Mouse (Mus musculus): ENCODE measurements at regions not wholly inside any gene's neighbourhood (a gene's known extent, or its start where the extent isn't known, plus 50 kb on each side); places are given as distances from the start of the nearest gene placed in this dataset.

GRCm38 (mm10) chr14:105542090-105542485, 283.7 kb downstream of the Ndfip2 start:
- Histone ChIP-seq H3K36me3 (replicated peaks in 1 of 2; ENCODE audit: control insufficient read depth in 1 of 2, insufficient read depth in 1 of 2, low read length in 1 of 2) (no peaks in the 10 kb centered on the region), H3K27me3 (replicated peaks) (no peaks in the 10 kb centered on the region), H3K4me2 (ENCODE audit: insufficient read depth, low read depth, poor library complexity, severe bottlenecking) (no peak overlapping the region), H3K27ac (ENCODE audit: insufficient read depth, low read depth) (no peak overlapping the region), H3K79me2 (replicated peaks; ENCODE audit: control insufficient read depth, extremely low read depth, insufficient read depth, poor library complexity, severe bottlenecking) (no peaks in the 10 kb centered on the region), H3K9me3 (replicated peaks; ENCODE audit: low read length) (peaks cover 21% of the 10 kb centered on the region), H3K9ac (ENCODE audit: insufficient read depth, low read depth) (no peak overlapping the region), H3K4me1 (ENCODE audit: control insufficient read depth in 1 of 2, insufficient read depth in 2 of 2) (no peaks in the 10 kb centered on the region), H3K4me3 (replicated peaks in 1 of 3; ENCODE audit: low read depth in 2 of 3, low read length in 2 of 3, poor library complexity in 1 of 3) (no peak overlapping the region)
- no peak for DNase-seq (ENCODE audit: extremely low read depth)
- dilution Hi-C loops (cut with MboI; ENCODE audit: extremely low pct_ligation_motif_present, extremely low pct_unique_long_range_greater_than_20kb, low sequenced_read_pairs), result no loop called here
- in situ Hi-C loops (cut with MboI; ENCODE audit: low pct_ligation_motif_present, low pct_unique_long_range_greater_than_20kb, low sequenced_read_pairs), result no loop called here
- no peak for TF ChIP-seq ZC3H11A (IDR thresholded peaks at IDR 0.05; ENCODE audit: low read depth, low read length)
- TF ChIP-seq HCFC1 (IDR thresholded peaks at IDR 0.05; ENCODE audit: low read depth, low read length), result no peak
- no peak for TF ChIP-seq CHD1 (IDR thresholded peaks at IDR 0.05; ENCODE audit: low read depth, low read length)
- TF ChIP-seq MAFK (IDR thresholded peaks at IDR 0.05; ENCODE audit: insufficient replicate concordance, low read length), result no peak
- TF ChIP-seq BHLHE40 (IDR thresholded peaks at IDR 0.05; ENCODE audit: low read depth, low read length), result no peak
- TF ChIP-seq NRF1 (IDR thresholded peaks at IDR 0.05; ENCODE audit: low read depth, low read length), result no peak

DNA sequence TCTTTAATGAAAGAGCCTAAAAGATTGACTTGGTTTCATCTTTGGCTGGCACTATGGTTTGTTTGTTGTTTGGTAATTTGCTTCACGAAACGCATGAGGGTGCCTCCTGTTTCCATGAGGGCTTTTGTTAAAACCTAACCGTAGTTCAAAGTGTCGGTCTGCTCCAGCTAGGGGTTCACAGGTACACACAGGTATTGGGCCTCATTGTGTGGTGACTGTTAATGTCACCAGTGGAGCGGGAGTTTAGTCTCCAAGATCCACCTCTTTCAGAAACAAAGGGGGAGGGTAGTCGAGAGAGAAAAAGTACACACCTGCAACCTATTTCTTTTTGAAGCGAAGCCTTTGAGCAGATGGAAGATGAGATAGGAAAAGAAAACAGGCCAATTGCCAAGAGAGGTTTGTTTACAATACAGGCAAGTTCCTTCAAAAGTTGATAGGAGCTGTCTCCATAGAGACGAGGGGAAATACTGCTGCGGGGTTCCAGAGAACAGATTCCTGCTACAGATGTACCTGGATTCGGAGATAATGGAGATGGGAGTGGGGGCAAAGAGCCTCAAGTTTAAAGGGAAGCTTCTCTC, 273.9 kb downstream of the Ndfip2 start:
- in situ Hi-C loops (cut with MboI; ENCODE audit: low pct_ligation_motif_present, low pct_unique_long_range_greater_than_20kb, low sequenced_read_pairs) (no loop called here), dilution Hi-C loops (cut with MboI; ENCODE audit: extremely low pct_ligation_motif_present, extremely low pct_unique_long_range_greater_than_20kb, low sequenced_read_pairs) (no loop called here)
- H3K4me1 ChIP-seq (ENCODE audit: control insufficient read depth in 1 of 2, insufficient read depth in 2 of 2), result no peaks in the 10 kb centered on the region

GRCm38 (mm10) chr14:105528107-105528506, 269.7 kb downstream of the Ndfip2 start:
- Histone ChIP-seq H3K9ac (ENCODE audit: insufficient read depth, low read depth) (no peak overlapping the region), H3K4me2 (ENCODE audit: insufficient read depth, low read depth, poor library complexity, severe bottlenecking) (no peak overlapping the region), H3K36me3 (replicated peaks in 1 of 2; ENCODE audit: control insufficient read depth in 1 of 2, insufficient read depth in 1 of 2, low read length in 1 of 2) (no peaks in the 10 kb centered on the region), H3K27ac (ENCODE audit: insufficient read depth, low read depth) (no peak overlapping the region), H3K9me3 (replicated peaks; ENCODE audit: low read length) (peaks cover 11% of the 10 kb centered on the region), H3K27me3 (replicated peaks) (no peaks in the 10 kb centered on the region), H3K79me2 (replicated peaks; ENCODE audit: control insufficient read depth, extremely low read depth, insufficient read depth, poor library complexity, severe bottlenecking) (no peaks in the 10 kb centered on the region), H3K4me3 (replicated peaks in 1 of 3; ENCODE audit: low read depth in 2 of 3, low read length in 2 of 3, poor library complexity in 1 of 3) (no peak overlapping the region), H3K4me1 (ENCODE audit: control insufficient read depth in 1 of 2, insufficient read depth in 2 of 2) (no peaks in the 10 kb centered on the region)
- DNase-seq (ENCODE audit: extremely low read depth), result no peak
- no peak for TF ChIP-seq JUN (IDR thresholded peaks at IDR 0.05; ENCODE audit: insufficient read depth, low read depth, low read length)
- TF ChIP-seq PAX5 (IDR thresholded peaks at IDR 0.05; ENCODE audit: low read length), result no peak
- no peak for TF ChIP-seq E2F4 (IDR thresholded peaks at IDR 0.05; ENCODE audit: insufficient replicate concordance, low read depth, low read length)
- no peak for TF ChIP-seq ZC3H11A (IDR thresholded peaks at IDR 0.05; ENCODE audit: low read depth, low read length)
- TF ChIP-seq NRF1 (IDR thresholded peaks at IDR 0.05; ENCODE audit: low read depth, low read length), result no peak
- TF ChIP-seq KAT2A (IDR thresholded peaks at IDR 0.05; ENCODE audit: insufficient replicate concordance, low read length), result no peak
- TF ChIP-seq EP300 (IDR thresholded peaks at IDR 0.05; ENCODE audit: low read length), result no peak
- TF ChIP-seq ZNF384 (IDR thresholded peaks at IDR 0.05; ENCODE audit: low read depth, low read length), result no peak
- TF ChIP-seq USF2 (conservative IDR thresholded peaks at IDR 0.05; ENCODE audit: low read depth, low read length), result no peak
- TF ChIP-seq CHD2 (IDR thresholded peaks at IDR 0.05; ENCODE audit: low read length), result no peak
- TF ChIP-seq ETS1 (conservative IDR thresholded peaks at IDR 0.05; ENCODE audit: low read depth, low read length), result no peak
- TF ChIP-seq JUND (conservative IDR thresholded peaks at IDR 0.05; ENCODE audit: low read depth, low read length), result no peak
- no peak for TF ChIP-seq RCOR1 (conservative IDR thresholded peaks at IDR 0.05; ENCODE audit: low read depth, low read length)
- TF ChIP-seq ZKSCAN1 (IDR thresholded peaks at IDR 0.05; ENCODE audit: borderline replicate concordance, low read depth, low read length), result no peak
- TF ChIP-seq MAZ (IDR thresholded peaks at IDR 0.05; ENCODE audit: low read depth, low read length), result no peak
- TF ChIP-seq ZMIZ1 (IDR thresholded peaks at IDR 0.05; ENCODE audit: low read depth, low read length), result no peak
- TF ChIP-seq MAX (IDR thresholded peaks at IDR 0.05; ENCODE audit: low read length), result no peak
- TF ChIP-seq SMC3 (IDR thresholded peaks at IDR 0.05; ENCODE audit: low read depth, low read length), result no peak
- TF ChIP-seq IRF4 (IDR thresholded peaks at IDR 0.05; ENCODE audit: low read depth, low read length), result no peak
- in situ Hi-C loops (cut with MboI; ENCODE audit: low pct_ligation_motif_present, low pct_unique_long_range_greater_than_20kb, low sequenced_read_pairs) (no loop called here), dilution Hi-C loops (cut with MboI; ENCODE audit: extremely low pct_ligation_motif_present, extremely low pct_unique_long_range_greater_than_20kb, low sequenced_read_pairs) (no loop called here)

More for the DNA sequence above, 273.9 kb downstream of the Ndfip2 start:
- no peak for DNase-seq (ENCODE audit: extremely low read depth)
- no peak overlapping the region for H3K27ac ChIP-seq (ENCODE audit: insufficient read depth, low read depth)
- TF ChIP-seq IRF4 (IDR thresholded peaks at IDR 0.05; ENCODE audit: low read depth, low read length) (no peak), CTCF (conservative IDR thresholded peaks at IDR 0.05 in 1 of 2, IDR thresholded peaks at IDR 0.05 in 1 of 2; ENCODE audit: low read depth in 2 of 2, low read length in 2 of 2) (no peak), CHD2 (IDR thresholded peaks at IDR 0.05; ENCODE audit: low read length) (no peak), MAZ (IDR thresholded peaks at IDR 0.05; ENCODE audit: low read depth, low read length) (no peak), KAT2A (IDR thresholded peaks at IDR 0.05; ENCODE audit: insufficient replicate concordance, low read length) (no peak), PAX5 (IDR thresholded peaks at IDR 0.05; ENCODE audit: low read length) (no peak), ZMIZ1 (IDR thresholded peaks at IDR 0.05; ENCODE audit: low read depth, low read length) (no peak)
- no peak overlapping the region for H3K4me2 ChIP-seq (ENCODE audit: insufficient read depth, low read depth, poor library complexity, severe bottlenecking)
- H3K4me3 ChIP-seq (replicated peaks in 1 of 3; ENCODE audit: low read depth in 2 of 3, low read length in 2 of 3, poor library complexity in 1 of 3), result no peak overlapping the region
- no peak overlapping the region for H3K9ac ChIP-seq (ENCODE audit: insufficient read depth, low read depth)
- no peaks in the 10 kb centered on the region for H3K79me2 ChIP-seq (replicated peaks; ENCODE audit: control insufficient read depth, extremely low read depth, insufficient read depth, poor library complexity, severe bottlenecking)
- H3K36me3 ChIP-seq (replicated peaks in 1 of 2; ENCODE audit: control insufficient read depth in 1 of 2, insufficient read depth in 1 of 2, low read length in 1 of 2), result no peaks in the 10 kb centered on the region
- no peaks in the 10 kb centered on the region for H3K27me3 ChIP-seq (replicated peaks)
- H3K9me3 ChIP-seq (replicated peaks; ENCODE audit: low read length), result peaks cover 20% of the 10 kb centered on the region

Measured in CH12.LX (cell line).